Mouse (Mus musculus): Measurements from ENCODE around the gene Pga5. TPM values are rescaled to one million over a fixed set of nuclear protein-coding genes. Genes with fewer than 3 reads are reported as not detected.

Pga5 gene
- polyA plus RNA-seq, 1 experiment from 2014 or later, result not detected

GRCm38 (mm10) chr19:10676656-10677055, 1.2 kb downstream of the Pga5 start:
- 88% methylated on average over 16 of the region's 16 CpGs for WGBS
- Histone ChIP-seq H3K27me3 (ENCODE audit: control insufficient read depth, insufficient read depth, low read length) (no peaks in the 10 kb centered on the region), H3K9ac (replicated peaks; ENCODE audit: low read length) (no peak overlapping the region), H3K27ac (replicated peaks; ENCODE audit: low read depth, low read length) (no peak overlapping the region), H3K4me3 (ENCODE audit: low read depth, low read length) (no peak overlapping the region), H3K36me3 (replicated peaks; ENCODE audit: control insufficient read depth, insufficient read depth, low read depth, low read length) (no peaks in the 10 kb centered on the region), H3K9me3 (replicated peaks; ENCODE audit: control insufficient read depth, low read length) (no peaks in the 10 kb centered on the region), H3K4me2 (ENCODE audit: low read depth, low read length) (no peak overlapping the region), H3K4me1 (ENCODE audit: control insufficient read depth, insufficient read depth, low read length) (no peaks in the 10 kb centered on the region)
- ATAC-seq (replicated peaks; ENCODE audit: insufficient number of reproducible peaks, low FRiP score, low TSS enrichment, low read depth) (no peak), DNase-seq (ENCODE audit: low spot score) (no peak)

DNA sequence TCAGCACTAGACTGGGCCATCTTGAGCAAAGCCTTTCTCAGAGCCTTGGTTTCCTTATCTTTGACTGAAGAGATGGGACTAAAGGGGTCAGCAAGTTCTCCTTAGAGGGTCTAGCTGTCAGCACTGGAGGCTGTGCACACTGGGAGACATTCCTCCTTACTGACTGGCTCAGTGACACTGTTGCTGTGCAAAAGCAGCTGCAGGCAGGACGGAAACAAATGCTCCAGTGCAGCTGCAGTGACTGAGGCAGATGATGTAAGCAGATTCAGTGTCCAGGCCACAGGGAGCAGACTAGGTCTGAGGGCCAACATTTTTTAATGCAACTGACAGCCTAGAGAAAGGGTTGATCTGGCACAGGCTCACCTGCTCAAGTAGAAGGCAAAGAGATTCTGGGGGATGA, 4.6 kb downstream of the Pga5 start:
- 55% methylated on average over 1 of the region's 1 CpGs for WGBS
- no peaks in the 10 kb centered on the region for H3K9me3 ChIP-seq (replicated peaks; ENCODE audit: control insufficient read depth, low read length)
- no peak overlapping the region for H3K4me2 ChIP-seq (ENCODE audit: low read depth, low read length)
- no peaks in the 10 kb centered on the region for H3K36me3 ChIP-seq (replicated peaks; ENCODE audit: control insufficient read depth, insufficient read depth, low read depth, low read length)
- H3K27me3 ChIP-seq (ENCODE audit: control insufficient read depth, insufficient read depth, low read length), result no peaks in the 10 kb centered on the region
- H3K4me3 ChIP-seq (ENCODE audit: low read depth, low read length), result no peak overlapping the region
- DNase-seq (ENCODE audit: low spot score), result no peak
- H3K4me1 ChIP-seq (ENCODE audit: control insufficient read depth, insufficient read depth, low read length), result no peaks in the 10 kb centered on the region
- H3K27ac ChIP-seq (replicated peaks; ENCODE audit: low read depth, low read length), result no peak overlapping the region
- no peak overlapping the region for H3K9ac ChIP-seq (replicated peaks; ENCODE audit: low read length)
- ATAC-seq (replicated peaks; ENCODE audit: insufficient number of reproducible peaks, low FRiP score, low TSS enrichment, low read depth), result no peak

GRCm38 (mm10) chr19:10671854-10672417, 5.9 kb downstream of the Pga5 start:
- Histone ChIP-seq H3K9ac (replicated peaks; ENCODE audit: low read length) (no peak overlapping the region), H3K27ac (replicated peaks; ENCODE audit: low read depth, low read length) (no peak overlapping the region), H3K9me3 (replicated peaks; ENCODE audit: control insufficient read depth, low read length) (no peaks in the 10 kb centered on the region), H3K4me3 (ENCODE audit: low read depth, low read length) (no peak overlapping the region), H3K4me2 (ENCODE audit: low read depth, low read length) (no peak overlapping the region), H3K36me3 (replicated peaks; ENCODE audit: control insufficient read depth, insufficient read depth, low read depth, low read length) (no peaks in the 10 kb centered on the region), H3K27me3 (ENCODE audit: control insufficient read depth, insufficient read depth, low read length) (no peaks in the 10 kb centered on the region), H3K4me1 (ENCODE audit: control insufficient read depth, insufficient read depth, low read length) (no peaks in the 10 kb centered on the region)
- WGBS, result 71% methylated on average over 9 of the region's 9 CpGs
- DNase-seq (ENCODE audit: low spot score) (no peak), ATAC-seq (replicated peaks; ENCODE audit: insufficient number of reproducible peaks, low FRiP score, low TSS enrichment, low read depth) (no peak)

DNA sequence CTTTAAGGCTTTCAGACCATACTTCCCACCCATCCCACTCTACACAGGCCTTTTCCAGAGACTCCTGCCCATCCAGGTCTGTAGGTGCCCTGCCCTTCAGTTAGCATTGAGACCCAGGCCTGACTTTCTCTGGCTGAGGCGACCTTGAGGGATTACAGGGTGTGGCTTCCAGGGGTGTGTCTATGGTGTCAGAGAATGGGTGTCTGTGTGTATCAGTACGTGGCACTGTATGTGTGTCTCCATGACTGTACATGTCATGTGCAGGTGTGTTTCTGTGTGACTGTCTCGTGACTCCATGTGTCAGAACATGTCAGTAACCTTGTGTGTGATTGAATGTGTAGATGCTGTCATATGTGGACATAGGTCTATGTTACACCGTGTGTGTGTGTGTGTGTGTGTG, 6.6 kb downstream of the Pga5 start:
- no peak for DNase-seq (ENCODE audit: low spot score)
- 82% methylated on average over 4 of the region's 4 CpGs for WGBS
- H3K4me2 ChIP-seq (ENCODE audit: low read depth, low read length), result no peak overlapping the region
- no peaks in the 10 kb centered on the region for H3K4me1 ChIP-seq (ENCODE audit: control insufficient read depth, insufficient read depth, low read length)
- no peaks in the 10 kb centered on the region for H3K9me3 ChIP-seq (replicated peaks; ENCODE audit: control insufficient read depth, low read length)
- no peak overlapping the region for H3K4me3 ChIP-seq (ENCODE audit: low read depth, low read length)
- H3K9ac ChIP-seq (replicated peaks; ENCODE audit: low read length), result no peak overlapping the region
- H3K27ac ChIP-seq (replicated peaks; ENCODE audit: low read depth, low read length), result no peak overlapping the region
- no peak for ATAC-seq (replicated peaks; ENCODE audit: insufficient number of reproducible peaks, low FRiP score, low TSS enrichment, low read depth)
- no peaks in the 10 kb centered on the region for H3K36me3 ChIP-seq (replicated peaks; ENCODE audit: control insufficient read depth, insufficient read depth, low read depth, low read length)
- no peaks in the 10 kb centered on the region for H3K27me3 ChIP-seq (ENCODE audit: control insufficient read depth, insufficient read depth, low read length)

DNA sequence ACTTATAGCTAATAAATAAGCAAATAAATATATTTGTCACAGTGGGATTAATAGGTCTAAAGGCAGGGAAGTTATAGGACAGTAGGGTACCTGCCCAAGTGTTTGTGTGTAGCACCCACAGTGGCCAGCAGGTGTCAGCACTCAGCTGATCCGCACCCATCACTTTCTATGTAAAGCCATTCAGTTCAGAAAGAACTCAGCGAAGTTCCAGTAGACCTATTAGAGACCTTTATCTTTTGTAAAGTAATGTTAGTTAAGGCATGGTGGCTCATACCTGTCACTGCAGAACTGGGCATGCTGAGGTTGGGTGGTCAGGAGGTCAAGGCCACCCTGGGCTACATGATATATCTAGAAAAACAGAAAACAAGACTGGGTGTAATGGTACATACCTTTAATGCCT, 12.4 kb downstream of the Pga5 start:
- no peaks in the 10 kb centered on the region for H3K36me3 ChIP-seq (replicated peaks; ENCODE audit: control insufficient read depth, insufficient read depth, low read depth, low read length)
- ATAC-seq (replicated peaks; ENCODE audit: insufficient number of reproducible peaks, low FRiP score, low TSS enrichment, low read depth) (peak; percentile 71), DNase-seq (ENCODE audit: low spot score) (peak; percentile 74)
- 15% methylated on average over 2 of the region's 2 CpGs for WGBS
- no peak overlapping the region for H3K9ac ChIP-seq (replicated peaks; ENCODE audit: low read length)
- H3K27ac ChIP-seq (replicated peaks; ENCODE audit: low read depth, low read length), result no peak overlapping the region
- H3K27me3 ChIP-seq (ENCODE audit: control insufficient read depth, insufficient read depth, low read length), result no peaks in the 10 kb centered on the region
- no peaks in the 10 kb centered on the region for H3K9me3 ChIP-seq (replicated peaks; ENCODE audit: control insufficient read depth, low read length)
- no peak overlapping the region for H3K4me2 ChIP-seq (ENCODE audit: low read depth, low read length)
- no peak overlapping the region for H3K4me3 ChIP-seq (ENCODE audit: low read depth, low read length)
- H3K4me1 ChIP-seq (ENCODE audit: control insufficient read depth, insufficient read depth, low read length), result no peaks in the 10 kb centered on the region

DNA sequence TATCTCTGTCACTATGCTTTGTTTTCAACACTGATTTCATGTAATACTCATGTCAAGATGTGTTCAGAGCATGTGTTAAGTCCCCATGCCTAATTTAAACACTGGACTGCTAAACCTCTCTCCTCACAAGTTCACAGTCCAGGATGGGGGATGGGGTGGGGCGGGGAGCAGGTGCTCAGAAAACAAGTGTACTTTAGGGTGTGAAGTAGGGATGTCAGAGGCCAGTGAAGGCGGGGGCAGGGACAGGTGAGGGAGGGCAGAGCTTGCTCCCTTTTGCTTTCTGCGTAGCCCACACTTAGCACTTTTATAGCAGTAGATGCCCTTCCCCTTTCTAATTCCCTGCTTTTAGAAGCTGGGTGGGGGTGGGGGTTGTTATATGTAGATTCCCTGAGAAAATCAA, 12.8 kb downstream of the Pga5 start:
- H3K36me3 ChIP-seq (replicated peaks; ENCODE audit: control insufficient read depth, insufficient read depth, low read depth, low read length), result no peaks in the 10 kb centered on the region
- H3K27me3 ChIP-seq (ENCODE audit: control insufficient read depth, insufficient read depth, low read length), result no peaks in the 10 kb centered on the region
- H3K27ac ChIP-seq (replicated peaks; ENCODE audit: low read depth, low read length), result no peak overlapping the region
- 65% methylated on average over 3 of the region's 3 CpGs for WGBS
- no peak overlapping the region for H3K4me3 ChIP-seq (ENCODE audit: low read depth, low read length)
- no peak overlapping the region for H3K9ac ChIP-seq (replicated peaks; ENCODE audit: low read length)
- DNase-seq (ENCODE audit: low spot score) (no peak), ATAC-seq (replicated peaks; ENCODE audit: insufficient number of reproducible peaks, low FRiP score, low TSS enrichment, low read depth) (no peak)
- H3K4me2 ChIP-seq (ENCODE audit: low read depth, low read length), result no peak overlapping the region
- H3K9me3 ChIP-seq (replicated peaks; ENCODE audit: control insufficient read depth, low read length), result no peaks in the 10 kb centered on the region
- H3K4me1 ChIP-seq (ENCODE audit: control insufficient read depth, insufficient read depth, low read length), result no peaks in the 10 kb centered on the region

DNA sequence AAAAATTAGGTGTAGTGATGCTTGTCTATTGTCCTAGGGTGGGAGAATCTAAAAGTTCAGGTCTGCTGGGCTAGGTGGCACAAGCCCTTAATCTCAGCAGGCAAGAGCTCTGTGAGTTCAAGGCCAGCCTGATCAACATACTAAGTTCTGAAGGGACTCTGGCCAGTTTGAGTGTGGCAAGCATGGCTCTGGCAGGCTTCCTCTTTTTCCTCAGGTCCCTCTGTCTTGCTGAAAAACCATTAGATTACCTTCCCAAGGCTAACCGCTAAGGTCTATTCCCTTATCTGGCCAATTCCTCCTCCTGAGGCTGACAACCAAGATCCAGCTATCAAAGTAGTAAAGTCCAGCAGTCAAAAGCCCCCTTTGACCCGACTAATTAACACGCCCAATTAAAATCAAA, 15.2 kb downstream of the Pga5 start:
- Histone ChIP-seq H3K27ac (replicated peaks; ENCODE audit: low read depth, low read length) (no peak overlapping the region), H3K4me2 (ENCODE audit: low read depth, low read length) (no peak overlapping the region), H3K4me1 (ENCODE audit: control insufficient read depth, insufficient read depth, low read length) (no peaks in the 10 kb centered on the region), H3K27me3 (ENCODE audit: control insufficient read depth, insufficient read depth, low read length) (no peaks in the 10 kb centered on the region), H3K9me3 (replicated peaks; ENCODE audit: control insufficient read depth, low read length) (no peaks in the 10 kb centered on the region), H3K9ac (replicated peaks; ENCODE audit: low read length) (no peak overlapping the region), H3K36me3 (replicated peaks; ENCODE audit: control insufficient read depth, insufficient read depth, low read depth, low read length) (no peaks in the 10 kb centered on the region), H3K4me3 (ENCODE audit: low read depth, low read length) (no peak overlapping the region)
- DNase-seq (ENCODE audit: low spot score) (no peak), ATAC-seq (replicated peaks; ENCODE audit: insufficient number of reproducible peaks, low FRiP score, low TSS enrichment, low read depth) (no peak)
- WGBS, result 68% methylated on average over 3 of the region's 3 CpGs

GRCm38 (mm10) chr19:10661919-10662318, 16.0 kb downstream of the Pga5 start:
- Histone ChIP-seq H3K9me3 (replicated peaks; ENCODE audit: control insufficient read depth, low read length) (no peaks in the 10 kb centered on the region), H3K4me1 (ENCODE audit: control insufficient read depth, insufficient read depth, low read length) (no peaks in the 10 kb centered on the region), H3K27ac (replicated peaks; ENCODE audit: low read depth, low read length) (no peak overlapping the region), H3K4me2 (ENCODE audit: low read depth, low read length) (no peak overlapping the region), H3K36me3 (replicated peaks; ENCODE audit: control insufficient read depth, insufficient read depth, low read depth, low read length) (no peaks in the 10 kb centered on the region), H3K27me3 (ENCODE audit: control insufficient read depth, insufficient read depth, low read length) (no peaks in the 10 kb centered on the region), H3K4me3 (ENCODE audit: low read depth, low read length) (no peak overlapping the region), H3K9ac (replicated peaks; ENCODE audit: low read length) (no peak overlapping the region)
- ATAC-seq (replicated peaks; ENCODE audit: insufficient number of reproducible peaks, low FRiP score, low TSS enrichment, low read depth) (no peak), DNase-seq (ENCODE audit: low spot score) (no peak)
- 85% methylated on average over 2 of the region's 2 CpGs for WGBS
